Mouse (Mus musculus): Measurements from ENCODE around the gene Nrxn1. TPM values are rescaled to one million over a fixed set of nuclear protein-coding genes. Genes with fewer than 3 reads are reported as not detected.

Gene Nrxn1
- 0.02 and 0.14 TPM in 2 replicates for polyA plus RNA-seq (2012; rRNA removed)

GRCm38 (mm10) chr17:91093042-91093080 lies at the start of gene Nrxn1:
Nrxn1 (minus strand) TSS chr17:91093071.

